Mouse (Mus musculus) lung, postnatal 0 days (tissue): ENCODE data around the gene Serpina10. TPM values are rescaled to one million over a fixed set of nuclear protein-coding genes. Genes with fewer than 3 reads are reported as not detected.
"Not testable (repeated sequence)": the region's sequence is repeated elsewhere in the genome, so short reads cannot be mapped to it uniquely, and the experiment has no call there.

Experiments used
- ATAC-seq: fragments of 200-750 bp; cut with Nextera tagmentation; 2 replicates; pipeline ENCODE4 v1.8.0; 2017; ENCODE audit warnings: moderate library complexity
- DNase-seq: peaks from one replicate; pipeline ENCODE4 v3.0.0-alpha.2; 2016; ENCODE audit warnings: low spot score
- H3K27ac ChIP-seq: fragments of 300-500 bp; sonication (generic); 2 replicates; pipeline ENCODE4 v1.5.1; 2014; ENCODE audit warnings: antibody characterized with exemption, mild to moderate bottlenecking, low read length, mixed read lengths
- H3K27me3 ChIP-seq: fragments of 300-500 bp; sonication (generic); replicated peaks from 2 replicates; pipeline ENCODE4 v1.6.1; 2014; ENCODE audit warnings: low read length, mixed read lengths; ENCODE audit not compliant: insufficient read depth
- H3K36me3 ChIP-seq: fragments of 300-500 bp; sonication (generic); 2 replicates; pipeline ENCODE4 v1.6.1; 2014; ENCODE audit warnings: low read length, mixed read lengths; ENCODE audit not compliant: insufficient read depth
- H3K4me1 ChIP-seq: fragments of 300-500 bp; sonication (generic); 2 replicates; pipeline ENCODE4 v1.6.1; 2014; ENCODE audit warnings: antibody characterized with exemption, low read depth, low read length, mixed read lengths; ENCODE audit not compliant: insufficient read depth
- H3K4me2 ChIP-seq: fragments of 300-500 bp; sonication (generic); replicated peaks from 2 replicates; pipeline ENCODE4 v1.6.1; 2014; ENCODE audit warnings: low read depth, mild to moderate bottlenecking, low read length, moderate library complexity, mixed read lengths
- H3K4me3 ChIP-seq: fragments of 300-500 bp; sonication (generic); 2 replicates; pipeline ENCODE4 v1.5.1; 2014; ENCODE audit warnings: low read depth, low read length
- H3K9ac ChIP-seq: fragments of 300-500 bp; sonication (generic); replicated peaks from 2 replicates; pipeline ENCODE4 v1.6.1; 2014; ENCODE audit warnings: low read depth, mild to moderate bottlenecking
- H3K9me3 ChIP-seq: fragments of 300-500 bp; sonication (generic); 2 replicates; pipeline ENCODE4 v1.6.1; 2016; ENCODE audit warnings: low read length, mixed read lengths
- CTCF ChIP-seq: IDR thresholded peaks from 2 replicates; pipeline ENCODE4 v1.5.1; 2016; ENCODE audit warnings: antibody characterized with exemption, mild to moderate bottlenecking
- EP300 ChIP-seq: IDR thresholded peaks from 2 replicates; pipeline ENCODE4 v1.6.1; 2016; ENCODE audit warnings: antibody characterized with exemption, mild to moderate bottlenecking, control low read depth
- WGBS: fragments of 180-500 bp; shearing (Covaris S2); extraction: QIAGEN DNeasy Blood & Tissue Kit; methylation state at CpG from one replicate; pipeline ENCODE4 v1.1.7; 2014; 5-methylcytosine and 5-hydroxymethylcytosine counted together
- polyA plus RNA-seq: library from polyadenylated mRNA; unstranded; fragments of >200 nt; fragmentation: Nextera tagmentation; extraction: Ambion mirVana; gene quantifications from 2 replicates; pipeline ENCODE4 v1.2.1, GENCODE M21; 2015

Serpina10 gene
- 0.20 and 0.62 TPM in 2 replicates for polyA plus RNA-seq

DNA sequence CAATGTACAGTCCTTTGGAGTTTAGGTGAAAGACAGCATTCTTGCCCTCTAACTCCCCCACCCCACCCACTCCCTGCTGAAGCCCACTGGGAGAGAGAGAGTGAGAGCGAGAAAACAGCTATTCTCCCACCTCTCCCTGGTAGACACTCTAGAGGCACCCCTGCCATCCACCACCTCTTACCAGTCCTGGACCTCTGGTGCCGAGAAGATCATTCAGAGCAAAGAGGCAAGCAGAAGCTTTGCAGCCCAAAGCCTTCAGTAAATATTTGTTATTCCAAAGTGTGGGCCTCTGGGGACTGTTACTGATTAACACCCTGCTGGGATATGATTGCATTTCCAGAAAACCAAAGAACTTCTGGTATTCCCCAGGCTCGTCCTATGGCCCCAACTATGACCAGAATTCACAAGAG is at the start of gene Serpina10:
Gene Serpina10 (minus strand): TSS at position 242 of the 410 bp plus-strand sequence.
- H3K4me1 ChIP-seq = no peaks in the 10 kb centered on the region
- ATAC-seq (no peak), DNase-seq (no peak)
- 55% methylated on average over 3 of the region's 3 CpGs for WGBS
- no peak within 1 kb of the TSS for H3K4me2 ChIP-seq
- H3K27ac ChIP-seq = no peak within 1 kb of the TSS
- no peaks in the 10 kb centered on the region for H3K36me3 ChIP-seq
- H3K9ac ChIP-seq = no peak within 1 kb of the TSS
- no peaks in the 10 kb centered on the region for H3K9me3 ChIP-seq
- no peak within 1 kb of the TSS for H3K4me3 ChIP-seq
- TF ChIP-seq EP300 (no peak), CTCF (no peak)
- no peaks in the 10 kb centered on the region for H3K27me3 ChIP-seq

DNA sequence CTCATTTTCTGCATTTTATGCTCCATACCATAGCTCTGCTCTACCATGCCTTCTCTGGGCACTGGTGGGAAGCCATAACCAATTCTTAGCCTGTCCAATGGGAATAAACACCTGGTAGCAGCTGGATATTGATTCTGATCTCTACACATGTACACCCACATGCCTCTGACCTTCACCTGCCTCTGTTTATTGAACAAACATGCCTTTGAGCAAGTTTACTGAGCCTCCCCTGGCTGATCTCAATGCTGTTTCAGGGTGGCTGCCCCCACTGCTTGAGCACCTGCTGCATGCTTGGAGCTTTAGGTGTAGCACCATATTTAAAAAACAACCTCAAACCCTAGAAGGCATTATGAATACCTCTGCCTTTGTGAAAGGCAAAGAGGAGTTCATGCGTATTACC is 48.6 kb upstream of the Serpina10 start:
- DNase-seq, H3K9ac ChIP-seq, H3K4me2 ChIP-seq, H3K36me3 ChIP-seq, H3K27ac ChIP-seq, H3K4me1 ChIP-seq, ATAC-seq, H3K9me3 ChIP-seq, H3K4me3 ChIP-seq, H3K27me3 ChIP-seq: not testable (repeated sequence)
- 96% methylated on average over 1 of the region's 1 CpGs for WGBS

DNA sequence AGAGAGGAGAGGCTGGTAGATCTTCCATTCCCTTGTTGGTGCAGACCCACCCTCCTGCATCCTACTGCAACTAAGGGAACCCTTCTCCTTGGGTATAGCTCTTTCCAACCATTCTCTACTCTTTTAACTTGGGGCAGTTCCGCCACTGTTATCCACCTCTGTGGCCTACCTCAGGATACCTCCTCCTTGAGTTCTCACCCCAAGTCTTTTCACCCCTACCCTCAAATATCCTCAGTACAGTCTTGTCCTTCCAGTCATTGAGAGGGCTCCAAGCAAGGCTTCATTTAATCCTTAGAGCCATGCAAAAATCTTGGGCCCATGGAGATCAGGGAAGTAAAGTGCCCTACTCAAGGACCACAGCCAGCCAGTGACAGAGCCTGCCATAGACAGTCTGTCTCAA is 44.8 kb upstream of the Serpina10 start, which contains the start of gene Serpina16:
Gene Serpina16 (minus strand): TSS at position 101 of the 400 bp plus-strand sequence.
- Histone ChIP-seq H3K4me1 (0 out of 2 replicates have a peak, but pooled peaks cover 2% of the 10 kb centered on the region), H3K27me3 (no peaks in the 10 kb centered on the region), H3K9me3 (no peaks in the 10 kb centered on the region), H3K4me2 (no peak within 1 kb of the TSS), H3K9ac (no peak within 1 kb of the TSS), H3K4me3 (no peak within 1 kb of the TSS), H3K27ac (no peak within 1 kb of the TSS), H3K36me3 (no peaks in the 10 kb centered on the region)
- ATAC-seq (no peak), DNase-seq (no peak)
- 91% methylated on average over 1 of the region's 1 CpGs for WGBS
- TF ChIP-seq EP300 (no peak), CTCF (no peak)

DNA sequence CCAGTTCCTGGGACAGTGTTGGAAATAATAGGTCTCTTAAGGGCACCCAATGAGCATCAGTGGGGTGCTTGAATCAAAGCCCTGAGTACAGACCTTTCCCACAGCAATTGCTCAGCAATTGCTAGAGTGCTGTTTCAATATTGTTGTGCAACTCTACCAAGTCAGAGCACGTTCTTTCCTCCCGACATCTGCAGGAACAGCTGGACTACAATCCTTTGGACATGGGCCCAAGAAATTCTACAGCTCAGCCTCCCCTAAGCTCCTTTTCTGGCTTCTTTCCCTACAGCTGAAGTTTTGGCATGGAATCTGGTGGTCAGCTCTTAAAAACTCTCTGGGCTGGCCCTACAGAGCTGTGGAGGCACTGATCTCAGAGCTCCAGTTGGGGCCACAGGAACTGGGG is 41.9 kb upstream of the Serpina10 start:
- no peak overlapping the region for H3K4me2 ChIP-seq
- ATAC-seq (peak; percentile 53), DNase-seq (peak; percentile 84)
- H3K27ac ChIP-seq = no peak overlapping the region
- TF ChIP-seq CTCF (no peak), EP300 (no peak)
- no peaks in the 10 kb centered on the region for H3K9me3 ChIP-seq
- H3K27me3 ChIP-seq = no peaks in the 10 kb centered on the region
- no peak overlapping the region for H3K4me3 ChIP-seq
- H3K9ac ChIP-seq = no peak overlapping the region
- H3K36me3 ChIP-seq = no peaks in the 10 kb centered on the region
- 0 out of 2 replicates have a peak, but pooled peaks cover 2% of the 10 kb centered on the region for H3K4me1 ChIP-seq
- 22% methylated on average over 2 of the region's 2 CpGs for WGBS

DNA sequence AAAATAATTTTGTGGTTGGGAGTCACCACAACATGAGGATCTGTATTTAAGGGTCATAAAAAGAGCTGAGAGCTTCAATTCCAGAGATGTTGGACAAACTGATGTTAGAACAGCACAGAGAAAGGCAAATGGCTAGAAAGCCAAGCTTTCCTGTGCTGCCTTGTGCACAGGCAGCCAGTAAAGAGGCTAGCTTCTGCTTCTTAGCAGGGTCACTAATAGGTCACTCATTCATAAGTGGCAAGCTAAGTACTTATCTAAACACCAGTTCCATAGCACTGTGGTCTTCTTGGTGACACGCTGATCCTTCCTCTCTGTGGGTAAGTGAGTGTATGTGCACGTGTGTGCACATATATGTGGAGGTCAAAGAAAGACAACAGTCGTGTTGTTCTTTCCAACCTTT is 40.2 kb upstream of the Serpina10 start:
- ATAC-seq = peak; percentile 50
- WGBS = 45% methylated on average over 3 of the region's 3 CpGs

DNA sequence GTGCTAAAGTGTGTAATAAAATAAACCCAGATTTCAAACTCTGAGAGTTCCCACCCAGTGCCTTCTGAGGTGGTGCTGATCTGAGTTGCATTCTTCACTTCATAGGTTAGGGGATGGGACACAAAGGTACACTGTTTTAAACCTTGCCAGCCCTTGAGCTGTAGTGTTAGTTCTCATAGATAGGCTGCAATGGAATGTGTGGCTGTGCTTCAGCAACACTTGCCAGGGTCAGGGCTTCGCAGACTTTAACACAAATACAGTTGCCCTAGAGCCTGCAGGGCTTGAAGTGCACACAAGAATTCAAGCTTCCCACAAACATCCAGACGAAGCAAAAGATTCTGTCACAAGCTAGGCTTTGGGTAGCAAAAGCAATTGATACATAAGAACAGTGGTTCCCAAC is 39.7 kb upstream of the Serpina10 start:
- Histone ChIP-seq H3K4me2 (no peak overlapping the region), H3K27me3 (no peaks in the 10 kb centered on the region), H3K9ac (no peak overlapping the region), H3K4me1 (0 out of 2 replicates have a peak, but pooled peaks cover 2% of the 10 kb centered on the region), H3K27ac (no peak overlapping the region), H3K36me3 (no peaks in the 10 kb centered on the region), H3K9me3 (no peaks in the 10 kb centered on the region), H3K4me3 (no peak overlapping the region)
- 30% methylated on average over 2 of the region's 2 CpGs for WGBS
- TF ChIP-seq CTCF (no peak), EP300 (peak; percentile 31)
- ATAC-seq = peak; percentile 85
- peak; percentile 44 for DNase-seq

More for the DNA sequence above, 40.2 kb upstream of the Serpina10 start:
- TF ChIP-seq EP300 (no peak), CTCF (no peak)
- Histone ChIP-seq H3K4me1 (0 out of 2 replicates have a peak, but pooled peaks cover 2% of the 10 kb centered on the region), H3K9ac (no peak overlapping the region), H3K4me2 (no peak overlapping the region), H3K9me3 (no peaks in the 10 kb centered on the region), H3K27ac (no peak overlapping the region), H3K4me3 (no peak overlapping the region), H3K27me3 (no peaks in the 10 kb centered on the region), H3K36me3 (no peaks in the 10 kb centered on the region)
- DNase-seq = no peak

DNA sequence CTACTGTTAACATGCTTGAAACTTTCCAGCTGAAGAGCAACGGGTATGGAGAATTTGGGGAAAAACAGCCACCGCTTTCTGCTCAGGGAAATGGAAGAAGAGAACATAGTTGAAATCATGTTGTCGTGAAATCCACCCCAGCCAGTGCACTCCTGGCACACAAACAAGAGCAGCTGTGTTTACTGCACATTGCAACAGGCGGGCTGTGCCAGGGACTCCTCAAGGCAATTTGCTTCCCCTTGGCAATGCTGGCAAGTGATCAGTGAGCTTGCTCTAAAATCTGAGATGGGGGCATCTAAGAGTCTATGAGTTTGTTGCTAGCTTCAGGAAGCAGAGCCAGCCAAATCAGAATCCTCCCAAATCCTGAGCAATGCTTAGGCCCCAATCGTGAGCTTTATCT is 39.1 kb upstream of the Serpina10 start:
- WGBS = 54% methylated on average over 5 of the region's 5 CpGs
- H3K4me3 ChIP-seq = no peak overlapping the region
- H3K4me2 ChIP-seq = no peak overlapping the region
- no peaks in the 10 kb centered on the region for H3K9me3 ChIP-seq
- DNase-seq (peak; percentile 31), ATAC-seq (no peak)
- H3K36me3 ChIP-seq = no peaks in the 10 kb centered on the region
- H3K27ac ChIP-seq = no peak overlapping the region
- H3K27me3 ChIP-seq = no peaks in the 10 kb centered on the region
- H3K9ac ChIP-seq = no peak overlapping the region
- TF ChIP-seq CTCF = no peak
- no peak for TF ChIP-seq EP300
- H3K4me1 ChIP-seq = 0 out of 2 replicates have a peak, but pooled peaks cover 2% of the 10 kb centered on the region
